In the genomic region with DNA sequence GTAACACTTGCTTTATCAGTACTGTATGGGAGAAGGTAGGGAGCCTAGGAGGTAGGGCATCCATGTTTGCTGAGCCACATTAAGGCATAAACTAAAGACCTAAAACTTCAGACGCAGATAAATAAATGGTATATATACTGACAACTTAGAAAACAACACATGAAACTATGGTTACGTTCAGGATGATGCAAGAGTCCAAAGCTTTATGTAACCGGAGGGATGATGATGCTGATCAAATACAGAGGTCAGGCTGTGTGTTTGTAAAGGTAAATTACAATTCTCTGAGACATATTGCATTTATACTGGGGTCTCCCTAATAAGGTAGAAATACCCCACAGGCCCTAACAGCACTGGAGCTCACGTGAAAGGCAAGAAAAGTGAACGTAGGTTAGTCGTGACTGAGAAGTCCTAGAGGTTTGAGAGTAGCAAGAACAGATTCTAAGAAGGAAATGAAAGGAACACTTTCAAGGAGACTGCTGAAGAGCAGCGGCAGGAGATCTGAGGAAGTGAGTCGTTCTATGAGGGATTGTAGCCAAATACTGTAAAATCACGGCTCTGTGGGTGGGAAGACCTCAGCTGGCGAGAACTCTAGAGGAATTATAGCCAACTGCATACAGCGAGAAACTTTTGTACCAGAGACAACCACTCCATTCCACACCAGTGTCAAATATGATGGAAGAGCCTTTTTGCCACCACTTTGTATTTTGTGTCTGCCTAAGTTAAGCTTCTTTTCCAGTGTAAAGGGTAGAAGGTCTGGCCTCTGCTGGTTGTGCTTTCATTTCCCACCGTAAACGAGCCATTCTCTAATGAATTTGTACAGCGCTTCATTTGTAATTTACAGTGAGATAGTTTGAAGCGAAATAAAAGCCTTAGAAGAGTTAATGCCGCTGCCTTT, we compare ENCODE assay signal across 10 mouse cellular contexts. TPM values are rescaled to one million over a fixed set of nuclear protein-coding genes. Genes with fewer than 3 reads are reported as not detected.
A peak's percentile ranks its signal among the peaks of the same experiment; 100 is the strongest.
DNase-seq lines count a peak whose midpoint lies in the region; ATAC-seq and TF ChIP-seq lines count a peak whose summit lies in the region.
"Had no signal": no experiment of that assay in that cellular context is flagged by ENCODE, and none has a peak within 500 bp of the region (broad histone marks: within the 10 kb centered on the region; RNA-seq: fewer than 3 reads in every experiment).

No protein-coding gene starts in this region.

- no peak for DNase-seq in heart, postnatal 0 days (ENCODE audit: low spot score)
- no peak for DNase-seq in heart, postnatal 14 days
- DNase-seq in lung, postnatal 4 days = no peak
- DNase-seq in forebrain, embryonic 14.5 days (ENCODE audit: low spot score) = peak; percentile 46
- DNase-seq: heart, adult 18-20 months; layer of hippocampus, postnatal 36 days had no signal

- no peak overlapping the region for H3K27ac ChIP-seq in heart, postnatal 0 days (ENCODE audit: low read depth)
- no peak overlapping the region for H3K27ac ChIP-seq in lung, embryonic 16.5 days (ENCODE audit: low read length)
- H3K27ac ChIP-seq in forebrain, embryonic 14.5 days (ENCODE audit: low read depth, low read length) = no peak overlapping the region
- H3K27ac ChIP-seq in stomach, embryonic 14.5 days (ENCODE audit: low read length) = no peak overlapping the region
- H3K27ac ChIP-seq: macrophage had no signal

- H3K27me3 ChIP-seq in heart, postnatal 0 days (ENCODE audit: control insufficient read depth, insufficient read depth, low read length) = 0 out of 2 replicates have a peak, but pooled peaks cover 4% of the 10 kb centered on the region
- no peaks in the 10 kb centered on the region for H3K27me3 ChIP-seq in lung, embryonic 16.5 days (ENCODE audit: control insufficient read depth, insufficient read depth, low read depth, low read length)
- H3K27me3 ChIP-seq in forebrain, embryonic 14.5 days (replicated peaks; ENCODE audit: control insufficient read depth, insufficient read depth, low read length) = no peaks in the 10 kb centered on the region
- no peaks in the 10 kb centered on the region for H3K27me3 ChIP-seq in stomach, embryonic 14.5 days (ENCODE audit: control insufficient read depth, insufficient read depth, low read length)

- intact Hi-C loops in heart, postnatal 14 days (cut with DNase I) = loop anchor here (5.0 to 10.0 kb wide), 2 partner anchors 253 to 381 kb away; no protein-coding TSS in a partner anchor

- no peak overlapping the region for H3K4me3 ChIP-seq in heart, postnatal 0 days (ENCODE audit: low read depth, low read length)
- peak overlapping the region; percentile 3; the same call in 1 of the 2 replicates for H3K4me3 ChIP-seq in lung, embryonic 16.5 days (ENCODE audit: low read length)
- H3K4me3 ChIP-seq in forebrain, embryonic 14.5 days (ENCODE audit: low read depth, low read length) = 0 out of 2 replicates have a peak overlapping the region, but pooled peaks have one; percentile 0
- no peak overlapping the region for H3K4me3 ChIP-seq in stomach, embryonic 14.5 days (ENCODE audit: low read depth, low read length)

- WGBS in heart, postnatal 0 days = 72% methylated on average over 16 of the region's 16 CpGs
- 52% methylated on average over 16 of the region's 16 CpGs for WGBS in lung, embryonic 16.5 days
- 41% methylated on average over 16 of the region's 16 CpGs for WGBS in forebrain, embryonic 14.5 days
- 56% methylated on average over 16 of the region's 16 CpGs for WGBS in stomach, embryonic 14.5 days

- ATAC-seq in heart, postnatal 0 days (ENCODE audit: insufficient read depth, low read depth) = no peak
- ATAC-seq in lung, embryonic 16.5 days (ENCODE audit: low read depth) = no peak
- ATAC-seq in forebrain, embryonic 14.5 days = no peak; the same call in 1 of the 2 replicates
- ATAC-seq in stomach, embryonic 14.5 days (ENCODE audit: insufficient number of reproducible peaks, insufficient read depth, low FRiP score, low read depth) = no peak
- no peak for ATAC-seq in cerebellum, adult (ENCODE audit: insufficient number of reproducible peaks, low FRiP score, low TSS enrichment)

- peak overlapping the region; percentile 28; the same call in 1 of the 2 replicates for H3K4me2 ChIP-seq in heart, postnatal 0 days (ENCODE audit: low read depth, low read length)
- H3K4me2 ChIP-seq in lung, embryonic 16.5 days (ENCODE audit: low read depth, low read length) = peak overlapping the region; percentile 39
- peak overlapping the region; percentile 35 for H3K4me2 ChIP-seq in forebrain, embryonic 14.5 days (ENCODE audit: low read length)
- H3K4me2 ChIP-seq in stomach, embryonic 14.5 days (replicated peaks; ENCODE audit: low read depth, low read length) = peak overlapping the region; percentile 16; the same call in 1 of the 2 replicates

- no peaks in the 10 kb centered on the region for H3K9me3 ChIP-seq in heart, postnatal 0 days (replicated peaks; ENCODE audit: control insufficient read depth, low read length)
- no peaks in the 10 kb centered on the region for H3K9me3 ChIP-seq in lung, embryonic 16.5 days (ENCODE audit: control insufficient read depth, low read length)
- no peaks in the 10 kb centered on the region for H3K9me3 ChIP-seq in forebrain, embryonic 14.5 days (replicated peaks; ENCODE audit: control insufficient read depth, low read length)
- H3K9me3 ChIP-seq in stomach, embryonic 14.5 days (ENCODE audit: control insufficient read depth, low read depth, low read length) = no peaks in the 10 kb centered on the region

- TF ChIP-seq EP300 in heart, postnatal 0 days (IDR thresholded peaks at IDR 0.05; ENCODE audit: low read depth) = no peak

- no peak for TF ChIP-seq CTCF in heart, postnatal 0 days (IDR thresholded peaks at IDR 0.05; ENCODE audit: low read depth)

- H3K9ac ChIP-seq in heart, postnatal 0 days (replicated peaks; ENCODE audit: low read depth, low read length) = no peak overlapping the region
- H3K9ac ChIP-seq in lung, embryonic 16.5 days (ENCODE audit: low read length) = no peak overlapping the region
- H3K9ac ChIP-seq in forebrain, embryonic 14.5 days (ENCODE audit: low read length) = peak overlapping the region; percentile 0; the same call in 1 of the 2 replicates
- H3K9ac ChIP-seq in stomach, embryonic 14.5 days (replicated peaks; ENCODE audit: low read depth, low read length) = no peak overlapping the region

- H3K36me3 ChIP-seq in heart, postnatal 0 days (replicated peaks; ENCODE audit: control insufficient read depth, insufficient read depth, low read length) = no peaks in the 10 kb centered on the region
- no peaks in the 10 kb centered on the region for H3K36me3 ChIP-seq in lung, embryonic 16.5 days (ENCODE audit: control insufficient read depth, insufficient read depth, low read length)
- H3K36me3 ChIP-seq in forebrain, embryonic 14.5 days (ENCODE audit: control insufficient read depth, insufficient read depth, low read length) = no peaks in the 10 kb centered on the region
- H3K36me3 ChIP-seq in stomach, embryonic 14.5 days (ENCODE audit: control insufficient read depth, insufficient read depth, low read length) = no peaks in the 10 kb centered on the region

- H3K4me1 ChIP-seq in heart, postnatal 0 days (ENCODE audit: control insufficient read depth, insufficient read depth) = no peaks in the 10 kb centered on the region
- H3K4me1 ChIP-seq in lung, embryonic 16.5 days (replicated peaks; ENCODE audit: control insufficient read depth, insufficient read depth, low read length) = 0 out of 2 replicates have a peak, but pooled peaks cover 5% of the 10 kb centered on the region
- peaks cover 16% of the 10 kb centered on the region for H3K4me1 ChIP-seq in forebrain, embryonic 14.5 days (ENCODE audit: control insufficient read depth, insufficient read depth, low read length)
- H3K4me1 ChIP-seq in stomach, embryonic 14.5 days (ENCODE audit: control insufficient read depth, insufficient read depth, low read length) = peaks cover 3% of the 10 kb centered on the region; the same call in 1 of the 2 replicates

RNA-seq across cellular contexts. Expression of gene Npas3, which starts 49.7 kb away (rescaled TPM):
- total RNA-seq in heart, postnatal 0 days (2014; rRNA removed; ENCODE audit: low replicate concordance) = 0.50 TPM in 2 replicates
- polyA plus RNA-seq in heart, postnatal 0 days (2015; fragmentation: Nextera tagmentation; extraction: Ambion mirVana) = 0.61 and 0.67 TPM in 2 replicates
- 1 to 10 TPM in 1 of 2 experiments, under 1 TPM in 1; 0.90 to 1.1 TPM for total RNA-seq in heart, postnatal 14 days (2021)
- 0.28 and 0.64 TPM in 2 replicates for polyA plus RNA-seq in lung, embryonic 16.5 days (2015; fragmentation: Nextera tagmentation; extraction: Ambion mirVana)
- 11.9 and 12.9 TPM in 2 replicates for polyA plus RNA-seq in forebrain, embryonic 14.5 days (2014; fragmentation: Nextera tagmentation; extraction: Ambion mirVana)
- polyA plus RNA-seq in stomach, embryonic 14.5 days (2014; fragmentation: Nextera tagmentation; extraction: Ambion mirVana) = 3.4 and 4.5 TPM in 2 replicates
- polyA plus RNA-seq: macrophage had no signal

Comparison
In these comparisons a context has a peak if more than half of its experiments do, and no peak if none do; other contexts are left out.
1. H3K4me3 ChIP-seq: peak in lung, embryonic 16.5 days (single experiment) and forebrain, embryonic 14.5 days (single experiment); none in heart, postnatal 0 days (single experiment) and stomach, embryonic 14.5 days (single experiment).
2. Peak in every context shown above with its lines, with median percentiles within 50 percentile points of each other: H3K4me2 ChIP-seq.